ENCODE assay signal across 28 mouse cellular contexts in the genomic region with DNA sequence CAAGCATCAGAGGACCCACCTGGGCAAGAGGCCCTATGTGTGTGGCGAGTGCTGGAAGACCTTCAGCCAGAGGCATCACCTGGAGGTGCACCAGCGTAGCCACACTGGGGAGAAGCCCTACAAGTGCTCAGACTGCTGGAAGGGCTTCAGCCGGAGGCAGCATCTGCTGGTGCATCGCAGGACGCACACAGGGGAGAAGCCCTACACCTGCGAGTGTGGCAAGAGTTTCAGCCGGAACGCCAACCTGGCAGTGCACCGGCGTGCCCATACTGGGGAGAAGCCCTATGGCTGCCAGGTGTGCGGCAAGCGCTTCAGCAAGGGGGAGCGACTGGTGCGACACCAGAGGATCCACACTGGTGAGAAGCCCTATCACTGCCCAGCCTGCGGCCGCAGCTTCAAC. TPM values are rescaled to one million over a fixed set of nuclear protein-coding genes. Genes with fewer than 3 reads are reported as not detected.
"Had no signal": no experiment of that assay in that cellular context is flagged by ENCODE, and none has a peak within 500 bp of the region (broad histone marks: within the 10 kb centered on the region; RNA-seq: fewer than 3 reads in every experiment).

No protein-coding gene starts in this region.

- H3K27me3 ChIP-seq: kidney, embryonic 15.5 days; limb, embryonic 13.5 days; midbrain, embryonic 12.5 days; midbrain, embryonic 15.5 days; neural tube, embryonic 13.5 days had no signal

- H3K4me2 ChIP-seq: kidney, embryonic 15.5 days; limb, embryonic 13.5 days; midbrain, embryonic 12.5 days; midbrain, embryonic 15.5 days; neural tube, embryonic 13.5 days had no signal

- H3K9me3 ChIP-seq: kidney, embryonic 15.5 days; limb, embryonic 13.5 days; midbrain, embryonic 12.5 days; midbrain, embryonic 15.5 days; neural tube, embryonic 13.5 days had no signal

- ATAC-seq: inflammation-experienced regulatory T-cells, adult 6 months; midbrain, embryonic 15.5 days had no signal

- H3K4me3 ChIP-seq: kidney, embryonic 15.5 days; limb, embryonic 13.5 days; midbrain, embryonic 12.5 days; midbrain, embryonic 15.5 days; myocyte; neural tube, embryonic 13.5 days had no signal

- H3K27ac ChIP-seq: kidney, embryonic 15.5 days; limb, embryonic 13.5 days; midbrain, embryonic 12.5 days; midbrain, embryonic 15.5 days; neural tube, embryonic 13.5 days had no signal

- DNase-seq: kidney, adult 11 months; kidney, adult 8-10 months; kidney, postnatal 10 days; kidney, postnatal 36 days; left cerebral cortex, postnatal 4 days; lung, adult 2 months; lung, postnatal 14 days; lung, postnatal 4 days; retina, postnatal 1 day; right cerebral cortex, postnatal 25 days; thymus, postnatal 25 days had no signal

- H3K4me1 ChIP-seq: kidney, embryonic 15.5 days; limb, embryonic 13.5 days; midbrain, embryonic 12.5 days; midbrain, embryonic 15.5 days; neural tube, embryonic 13.5 days had no signal

- H3K9ac ChIP-seq: kidney, embryonic 15.5 days; limb, embryonic 13.5 days; midbrain, embryonic 12.5 days; midbrain, embryonic 15.5 days; neural tube, embryonic 13.5 days had no signal

RNA-seq across cellular contexts. Expression of gene Cyp3a57, which starts 54.4 kb away (rescaled TPM):
- total RNA-seq: left cerebral cortex, postnatal 14 days; megakaryocyte progenitor cell, adult 5-6 weeks; megakaryocyte-erythroid progenitor cell, adult 5-6 weeks; monocyte, adult 5-6 weeks; neutrophil, adult 5-6 weeks had no signal
- polyA plus RNA-seq: inflammation-experienced regulatory T-cells, adult 6 months; kidney, embryonic 15.5 days; limb, embryonic 13.5 days; liver, adult 2 months; lung, adult 2 months; lung, embryonic 16.5 days; midbrain, embryonic 12.5 days; midbrain, embryonic 15.5 days; myocyte; neural tube, embryonic 13.5 days; small intestine, adult 2 months; spleen, adult 2 months; thymus, postnatal 0 days had no signal
